Mouse (Mus musculus) ES-Bruce4 (cell line): ENCODE measurements around the gene Prpf31.

Experiments used
- CTCF ChIP-seq: IDR thresholded peaks from one replicate; pipeline ENCODE4 v1.8.1; 2011; ENCODE audit warnings: low read depth, low read length
- EP300 ChIP-seq: IDR thresholded peaks from 2 replicates; pipeline ENCODE4 v1.6.1; 2011; ENCODE audit warnings: low read depth, low read length; ENCODE audit not compliant: insufficient read depth
- POLR2A ChIP-seq: IDR thresholded peaks from one replicate; pipeline ENCODE4 v1.8.1; 2011; ENCODE audit warnings: low read length; ENCODE audit not compliant: insufficient read depth

DNA sequence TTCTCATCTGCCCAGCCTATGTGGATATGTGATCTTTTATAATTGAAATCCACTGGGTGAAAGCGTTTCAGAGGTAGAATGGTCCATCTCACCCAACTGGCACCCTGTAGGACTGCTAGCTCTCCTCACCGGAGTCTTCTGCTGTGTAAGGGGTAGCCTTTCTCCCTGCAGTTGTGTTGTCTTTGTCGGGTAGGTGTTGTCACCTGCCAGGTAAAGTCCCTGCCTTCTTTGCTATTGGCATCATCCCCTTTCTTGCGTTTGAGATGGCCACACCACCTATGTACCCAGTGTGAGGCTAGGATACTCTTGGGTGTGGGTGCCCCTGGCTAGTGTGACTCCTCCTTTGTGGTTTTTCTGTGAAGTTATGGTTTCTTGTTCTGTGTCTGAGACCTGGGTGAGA lies 16.9 kb downstream of the Prpf31 start:
- TF ChIP-seq POLR2A = no peak
- TF ChIP-seq EP300 = no peak
- no peak for TF ChIP-seq CTCF
